Comparison of ENCODE assay signal across 8 mouse cellular contexts in genomic region chr5:20880797-20881775, GRCm38 (mm10). TPM values are rescaled to one million over a fixed set of nuclear protein-coding genes. Genes with fewer than 3 reads are reported as not detected.
A peak's percentile ranks its signal among the peaks of the same experiment; 100 is the strongest.
DNase-seq lines count a peak whose midpoint lies in the region; ATAC-seq lines count a peak whose summit lies in the region.

No protein-coding gene starts in this region.

- H3K27ac ChIP-seq in hindbrain, embryonic 14.5 days: peak overlapping the region; percentile 94

- DNase-seq in MEL-GATA-1-ER (ENCODE audit: extremely low read depth, low read depth): peak; percentile 51
- DNase-seq in cerebellum, adult 9-10 months: peak; percentile 71
- peak; percentile 31 to 56 for DNase-seq in frontal cortex, postnatal 10 days (ENCODE audit: low spot score in 2 of 2)
- peak; percentile 48 for DNase-seq in hindbrain, embryonic 14.5 days (ENCODE audit: low spot score)
- DNase-seq in left cerebral cortex, adult 18-20 months (ENCODE audit: low spot score in 2 of 2): peak; percentile 42 to 50
- peak; percentile 31 for DNase-seq in lung, postnatal 25 days (ENCODE audit: low spot score)
- peak; percentile 68 for DNase-seq in retina, embryonic 14.5 days (ENCODE audit: low spot score)
- DNase-seq in thymus, postnatal 25 days: peak; percentile 62

- peaks cover 22% of the 10 kb centered on the region for H3K4me1 ChIP-seq in hindbrain, embryonic 14.5 days (replicated peaks; ENCODE audit: control insufficient read depth, insufficient read depth, low read length)

- H3K9me3 ChIP-seq in hindbrain, embryonic 14.5 days (ENCODE audit: control insufficient read depth, low read length): no peaks in the 10 kb centered on the region

- ATAC-seq in hindbrain, embryonic 14.5 days (ENCODE audit: low FRiP score): peak; percentile 13; the same call in 1 of the 2 replicates

- WGBS in hindbrain, embryonic 14.5 days: 3% methylated on average over 25 of the region's 64 CpGs

- peak overlapping the region; percentile 76 for H3K4me3 ChIP-seq in hindbrain, embryonic 14.5 days (replicated peaks; ENCODE audit: low read length)

- no peaks in the 10 kb centered on the region for H3K27me3 ChIP-seq in hindbrain, embryonic 14.5 days (ENCODE audit: control insufficient read depth, insufficient read depth, low read length)

- H3K36me3 ChIP-seq in hindbrain, embryonic 14.5 days (replicated peaks; ENCODE audit: control insufficient read depth, insufficient read depth): no peaks in the 10 kb centered on the region

- peak overlapping the region; percentile 85 for H3K9ac ChIP-seq in hindbrain, embryonic 14.5 days

- peak overlapping the region; percentile 62 for H3K4me2 ChIP-seq in hindbrain, embryonic 14.5 days (replicated peaks)

RNA-seq across cellular contexts. Expression of gene Phtf2, which starts 0.8 kb away (rescaled TPM):
- polyA plus RNA-seq in hindbrain, embryonic 14.5 days (2014; fragmentation: Nextera tagmentation; extraction: Ambion mirVana): 29.6 and 32.6 TPM in 2 replicates
- total RNA-seq in left cerebral cortex, adult 18-20 months (2021): 10 to 100 TPM; 16.1 to 16.5 TPM

RNA-seq across cellular contexts. Expression of gene Tmem60, which starts 0.9 kb away (rescaled TPM):
- 65.4 and 73.6 TPM in 2 replicates for polyA plus RNA-seq in hindbrain, embryonic 14.5 days (2014; fragmentation: Nextera tagmentation; extraction: Ambion mirVana)
- total RNA-seq in left cerebral cortex, adult 18-20 months (2021): 10 to 100 TPM; 23.9 to 25.9 TPM

Comparison
In these comparisons a context has a peak if more than half of its experiments do, and no peak if none do; other contexts are left out.
1. Peak in every context shown above with its lines: DNase-seq, ATAC-seq, H3K4me3 ChIP-seq and H3K27ac ChIP-seq.